Mouse (Mus musculus): ENCODE measurements at regions not wholly inside any gene's neighbourhood (a gene's known extent, or its start where the extent isn't known, plus 50 kb on each side); places are given as distances from the start of the nearest gene placed in this dataset.

DNA sequence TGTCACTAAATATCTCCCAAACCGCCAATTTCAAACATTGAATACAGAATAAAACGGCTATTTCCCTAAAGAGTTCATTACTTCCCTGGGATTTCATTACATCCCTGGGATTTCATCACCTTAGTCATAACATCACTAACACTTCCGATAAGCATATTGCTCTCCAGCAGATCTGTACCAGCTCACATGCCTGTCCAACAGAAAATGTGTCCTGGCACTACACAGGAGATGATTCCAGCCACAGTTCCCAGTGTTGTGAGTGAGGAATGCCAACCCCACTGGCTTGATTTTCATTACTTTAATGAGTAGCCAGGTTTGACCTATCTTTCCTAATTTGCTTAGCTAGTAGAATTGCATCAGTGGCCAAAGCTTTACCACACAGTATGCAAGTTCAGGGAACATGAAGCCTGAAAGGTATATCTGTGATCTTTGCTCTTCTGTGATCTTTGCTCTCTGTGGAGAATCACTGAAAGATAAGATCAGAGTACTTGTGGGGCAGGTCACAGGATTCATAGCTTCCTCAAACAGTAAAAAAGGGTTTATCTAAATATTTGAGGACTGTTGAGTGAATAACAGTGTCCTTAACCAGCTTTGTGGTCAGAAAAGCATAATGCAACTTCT lies 1115.5 kb upstream of the 1700009N14Rik start:
- TF ChIP-seq CTCF (IDR thresholded peaks at IDR 0.05; ENCODE audit: borderline replicate concordance, extremely low read depth, insufficient read depth, insufficient read length) (no peak), POLR2A (IDR thresholded peaks at IDR 0.05; ENCODE audit: borderline replicate concordance, extremely low read depth, insufficient read depth, insufficient read length, poor library complexity, severe bottlenecking) (no peak)
